39 mouse cellular contexts compared by ENCODE assay signal in the genomic region with DNA sequence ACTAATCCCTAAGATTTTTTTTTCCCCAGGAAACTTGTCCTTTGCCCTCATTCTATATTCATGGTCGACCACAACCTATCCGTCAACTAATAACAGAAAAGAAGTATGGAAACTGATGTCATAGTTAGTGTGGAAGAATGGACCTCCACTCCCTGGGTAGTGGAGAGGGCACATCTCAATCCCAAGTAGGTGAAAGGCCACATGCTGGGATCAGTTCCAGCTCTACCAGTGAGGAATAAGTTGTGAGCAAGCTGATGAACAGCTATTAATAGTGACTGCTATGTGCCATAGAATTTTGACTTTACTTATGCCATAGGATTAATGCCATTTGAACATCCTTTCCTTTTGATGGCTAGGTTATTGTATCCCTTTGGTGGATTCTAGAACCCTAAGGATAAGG. TPM values are rescaled to one million over a fixed set of nuclear protein-coding genes. Genes with fewer than 3 reads are reported as not detected.
DNase-seq lines count a peak whose midpoint lies in the region; ATAC-seq lines count a peak whose summit lies in the region.
"Had no signal": no experiment of that assay in that cellular context is flagged by ENCODE, and none has a peak within 500 bp of the region (broad histone marks: within the 10 kb centered on the region; RNA-seq: fewer than 3 reads in every experiment).

No protein-coding gene starts in this region.

- H3K4me1 ChIP-seq in heart, embryonic 10.5 days, result no peaks in the 10 kb centered on the region
- H3K4me1 ChIP-seq in midbrain, embryonic 11.5 days (ENCODE audit: control insufficient read depth, insufficient read depth, low read length), result no peaks in the 10 kb centered on the region
- no peaks in the 10 kb centered on the region for H3K4me1 ChIP-seq in hindbrain, embryonic 13.5 days (replicated peaks)
- H3K4me1 ChIP-seq: limb, embryonic 10.5 days; limb, embryonic 15.5 days; liver, embryonic 15.5 days; lung, embryonic 15.5 days; midbrain, embryonic 12.5 days; neural tube, embryonic 12.5 days had no signal

- no peaks in the 10 kb centered on the region for H3K36me3 ChIP-seq in heart, embryonic 10.5 days
- H3K36me3 ChIP-seq in midbrain, embryonic 11.5 days (ENCODE audit: control insufficient read depth, insufficient read depth, low read length), result no peaks in the 10 kb centered on the region
- no peaks in the 10 kb centered on the region for H3K36me3 ChIP-seq in hindbrain, embryonic 13.5 days
- H3K36me3 ChIP-seq: limb, embryonic 10.5 days; limb, embryonic 15.5 days; liver, embryonic 15.5 days; lung, embryonic 15.5 days; midbrain, embryonic 12.5 days; neural tube, embryonic 12.5 days had no signal

- H3K27me3 ChIP-seq in heart, embryonic 10.5 days (ENCODE audit: insufficient read depth, poor library complexity, severe bottlenecking), result peaks cover 8% of the 10 kb centered on the region; the same call in 1 of the 2 replicates
- H3K27me3 ChIP-seq in midbrain, embryonic 11.5 days (ENCODE audit: control insufficient read depth, insufficient read depth, low read length), result peaks cover 4% of the 10 kb centered on the region; the same call in 1 of the 2 replicates
- peaks cover 20% of the 10 kb centered on the region; the same call in 1 of the 2 replicates for H3K27me3 ChIP-seq in hindbrain, embryonic 13.5 days
- H3K27me3 ChIP-seq: limb, embryonic 15.5 days; liver, embryonic 15.5 days; lung, embryonic 15.5 days; neural tube, embryonic 12.5 days had no signal

- H3K4me2 ChIP-seq in midbrain, embryonic 11.5 days, result no peak overlapping the region
- no peak overlapping the region for H3K4me2 ChIP-seq in hindbrain, embryonic 13.5 days
- H3K4me2 ChIP-seq: hindbrain, embryonic 14.5 days; limb, embryonic 15.5 days; liver, embryonic 15.5 days; lung, embryonic 15.5 days; midbrain, embryonic 12.5 days; neural tube, embryonic 12.5 days had no signal

- intact Hi-C loops in gastrocnemius, postnatal 14 days (cut with DNase I; ENCODE audit: low total_unique reads), result no loop called here
- intact Hi-C loops in heart, postnatal 14 days (cut with DNase I), result no loop called here

- peak; percentile 2 for DNase-seq in gastrocnemius, adult 18-20 months (ENCODE audit: low spot score)
- no peak for DNase-seq in gastrocnemius, postnatal 14 days
- peak; percentile 13 for DNase-seq in heart, adult 8-10 months (ENCODE audit: low spot score)
- DNase-seq in heart, embryonic 10.5 days (ENCODE audit: low spot score), result no peak
- DNase-seq in NIH3T3 (ENCODE audit: low read depth), result peak; percentile 15
- peak; percentile 8 to 52 for DNase-seq in heart, postnatal 14 days
- DNase-seq in midbrain, embryonic 11.5 days (ENCODE audit: low spot score, missing footprints), result no peak
- DNase-seq: cerebellum, adult 2 months; cerebellum, postnatal 14 days; kidney, adult 9 months; kidney, postnatal 14 days; layer of hippocampus, adult 9-11 months; right cerebral cortex, adult 18-20 months; thymus, adult 2 months; thymus, postnatal 4 days had no signal

- 82% methylated on average over 2 of the region's 2 CpGs for WGBS in heart, embryonic 10.5 days
- WGBS in midbrain, embryonic 11.5 days, result 52% methylated on average over 2 of the region's 2 CpGs
- WGBS in hindbrain, embryonic 13.5 days, result 71% methylated on average over 2 of the region's 2 CpGs

- ATAC-seq in midbrain, embryonic 11.5 days (ENCODE audit: low FRiP score), result no peak
- no peak for ATAC-seq in hindbrain, embryonic 13.5 days (ENCODE audit: low FRiP score)
- ATAC-seq: activated CD4-positive, CD25-positive, alpha-beta regulatory T cell, adult 4 months; forebrain, embryonic 16.5 days; intestine, postnatal 0 days had no signal

- no peak overlapping the region for H3K9ac ChIP-seq in midbrain, embryonic 11.5 days (ENCODE audit: low read length)
- H3K9ac ChIP-seq in hindbrain, embryonic 13.5 days, result no peak overlapping the region
- H3K9ac ChIP-seq: hindbrain, embryonic 14.5 days; limb, embryonic 15.5 days; liver, embryonic 15.5 days; lung, embryonic 15.5 days; midbrain, embryonic 12.5 days; neural tube, embryonic 12.5 days had no signal

- H3K27ac ChIP-seq in heart, embryonic 10.5 days, result no peak overlapping the region
- no peak overlapping the region for H3K27ac ChIP-seq in midbrain, embryonic 11.5 days (ENCODE audit: low read depth, low read length)
- H3K27ac ChIP-seq in hindbrain, embryonic 13.5 days, result no peak overlapping the region
- H3K27ac ChIP-seq: hindbrain, embryonic 14.5 days; limb, embryonic 10.5 days; limb, embryonic 15.5 days; liver, embryonic 15.5 days; lung, embryonic 15.5 days; midbrain, embryonic 12.5 days; neural tube, embryonic 12.5 days had no signal

- H3K9me3 ChIP-seq in heart, embryonic 10.5 days, result no peaks in the 10 kb centered on the region
- no peaks in the 10 kb centered on the region for H3K9me3 ChIP-seq in midbrain, embryonic 11.5 days (ENCODE audit: control insufficient read depth, low read length)
- no peaks in the 10 kb centered on the region for H3K9me3 ChIP-seq in hindbrain, embryonic 13.5 days
- H3K9me3 ChIP-seq: limb, embryonic 10.5 days; limb, embryonic 15.5 days; liver, embryonic 15.5 days; lung, embryonic 15.5 days; midbrain, embryonic 12.5 days; neural tube, embryonic 12.5 days had no signal

- no peak overlapping the region for H3K4me3 ChIP-seq in heart, embryonic 10.5 days
- H3K4me3 ChIP-seq in midbrain, embryonic 11.5 days (ENCODE audit: low read depth, low read length), result no peak overlapping the region
- H3K4me3 ChIP-seq in hindbrain, embryonic 13.5 days, result no peak overlapping the region
- H3K4me3 ChIP-seq: erythroblast, embryonic 14.5 days; limb, embryonic 10.5 days; limb, embryonic 15.5 days; liver, embryonic 15.5 days; lung, embryonic 15.5 days; midbrain, embryonic 12.5 days; myocyte; neural tube, embryonic 12.5 days had no signal

RNA-seq across cellular contexts. Expression of gene Amelx, which starts 8.4 kb away (rescaled TPM):
- total RNA-seq in gastrocnemius, adult 18-20 months (2021), result not detected
- not detected for total RNA-seq in gastrocnemius, postnatal 14 days (2021)
- not detected for total RNA-seq in heart, adult 8-10 months (2022)
- 0.19 and 0.31 TPM in 2 replicates for polyA plus RNA-seq in heart, embryonic 10.5 days (2016; fragmentation: Nextera tagmentation; extraction: Ambion mirVana)
- not detected for total RNA-seq in heart, postnatal 14 days (2021)
- polyA plus RNA-seq in midbrain, embryonic 11.5 days (2014; fragmentation: Nextera tagmentation; extraction: Ambion mirVana), result not detected in 2 replicates
- polyA plus RNA-seq in hindbrain, embryonic 13.5 days (2015; fragmentation: Nextera tagmentation; extraction: Ambion mirVana), result not detected in 2 replicates
- total RNA-seq: adrenal gland, postnatal 36 days; granulocyte monocyte progenitor cell, adult 5-6 weeks; left cerebral cortex, postnatal 10 days; megakaryocyte, adult 5-6 weeks; midbrain, postnatal 0 days had no signal
- polyA plus RNA-seq: activated CD4-positive, CD25-positive, alpha-beta regulatory T cell, adult 4 months; brain, embryonic 14.5 days; cerebellum, adult 2 months; cortical plate, adult 2 months; embryonic facial prominence, embryonic 14.5 days; erythroblast, embryonic 14.5 days; forebrain, embryonic 11.5 days; heart, embryonic 16.5 days; hindbrain, embryonic 14.5 days; intestine, postnatal 0 days; limb, embryonic 15.5 days; liver, embryonic 15.5 days; midbrain, embryonic 12.5 days; midbrain, postnatal 0 days; myocyte; neural tube, embryonic 12.5 days; spleen, adult 2 months had no signal

Comparison
In these comparisons a context has a peak if more than half of its experiments do, and no peak if none do; other contexts are left out.
1. DNase-seq: peak in gastrocnemius, adult 18-20 months (single experiment), heart, adult 8-10 months (single experiment), NIH3T3 (single experiment) and heart, postnatal 14 days (2 of 2); none in gastrocnemius, postnatal 14 days (single experiment), heart, embryonic 10.5 days (single experiment) and midbrain, embryonic 11.5 days (single experiment).